Mouse (Mus musculus): ENCODE measurements around the gene Zfp335. TPM values are rescaled to one million over a fixed set of nuclear protein-coding genes. Genes with fewer than 3 reads are reported as not detected.
A peak's percentile ranks its signal among the peaks of the same experiment; 100 is the strongest.

The Zfp335 gene
- polyA plus RNA-seq, 1 experiment = 33.2 TPM

GRCm38 (mm10) chr2:164930706-164931581 is 19.4 kb upstream of the Zfp335 start:
- no peak for DNase-seq
- TF ChIP-seq CTCF (IDR thresholded peaks at IDR 0.05; ENCODE audit: insufficient read depth, low read length) (no peak), POLR2A (IDR thresholded peaks at IDR 0.05; ENCODE audit: borderline replicate concordance, extremely low read depth, low read depth, low read length) (no peak)
- WGBS = 46% methylated on average over 11 of the region's 11 CpGs
- Histone ChIP-seq H3K4me3 (replicated peaks; ENCODE audit: extremely low read depth, low read depth, low read length) (no peak overlapping the region), H3K4me1 (ENCODE audit: control insufficient read depth, insufficient read depth, low read length) (no peaks in the 10 kb centered on the region)

GRCm38 (mm10) chr2:164924100-164924857 is 12.7 kb upstream of the Zfp335 start:
- WGBS = 33% methylated on average over 11 of the region's 11 CpGs
- TF ChIP-seq POLR2A (IDR thresholded peaks at IDR 0.05; ENCODE audit: borderline replicate concordance, extremely low read depth, low read depth, low read length) = no peak
- peak; percentile 91 for TF ChIP-seq CTCF (IDR thresholded peaks at IDR 0.05; ENCODE audit: insufficient read depth, low read length)
- Histone ChIP-seq H3K4me3 (replicated peaks; ENCODE audit: extremely low read depth, low read depth, low read length) (no peak overlapping the region), H3K4me1 (ENCODE audit: control insufficient read depth, insufficient read depth, low read length) (no peaks in the 10 kb centered on the region)
- DNase-seq = peak; percentile 90

GRCm38 (mm10) chr2:164923291-164923690 is 11.7 kb upstream of the Zfp335 start:
- DNase-seq = no peak
- whole genome bisulfite sequencing = 71% methylated on average over 4 of the region's 4 CpGs
- TF ChIP-seq POLR2A (IDR thresholded peaks at IDR 0.05; ENCODE audit: borderline replicate concordance, extremely low read depth, low read depth, low read length) (no peak), CTCF (IDR thresholded peaks at IDR 0.05; ENCODE audit: insufficient read depth, low read length) (no peak)

GRCm38 (mm10) chr2:164921984-164922383 is 10.4 kb upstream of the Zfp335 start:
- DNase-seq = no peak
- TF ChIP-seq CTCF (IDR thresholded peaks at IDR 0.05; ENCODE audit: insufficient read depth, low read length) (no peak), POLR2A (IDR thresholded peaks at IDR 0.05; ENCODE audit: borderline replicate concordance, extremely low read depth, low read depth, low read length) (no peak)
- Histone ChIP-seq H3K4me1 (ENCODE audit: control insufficient read depth, insufficient read depth, low read length) (no peaks in the 10 kb centered on the region), H3K4me3 (replicated peaks; ENCODE audit: extremely low read depth, low read depth, low read length) (no peak overlapping the region)
- WGBS = 60% methylated on average over 7 of the region's 7 CpGs

More at GRCm38 (mm10) chr2:164923291-164923690, 11.7 kb upstream of the Zfp335 start:
- Histone ChIP-seq H3K4me1 (ENCODE audit: control insufficient read depth, insufficient read depth, low read length) (no peaks in the 10 kb centered on the region), H3K4me3 (replicated peaks; ENCODE audit: extremely low read depth, low read depth, low read length) (no peak overlapping the region)

GRCm38 (mm10) chr2:164918325-164918724 is 6.8 kb upstream of the Zfp335 start:
- 63% methylated on average over 5 of the region's 5 CpGs for WGBS
- TF ChIP-seq CTCF (IDR thresholded peaks at IDR 0.05; ENCODE audit: insufficient read depth, low read length) (peak; percentile 73), POLR2A (IDR thresholded peaks at IDR 0.05; ENCODE audit: borderline replicate concordance, extremely low read depth, low read depth, low read length) (no peak)
- DNase-seq = no peak

GRCm38 (mm10) chr2:164917371-164917770 is 5.8 kb upstream of the Zfp335 start:
- H3K4me1 ChIP-seq (ENCODE audit: control insufficient read depth, insufficient read depth, low read length) = peaks cover 6% of the 10 kb centered on the region; the same call in 1 of the 2 replicates
- 67% methylated on average over 10 of the region's 10 CpGs for WGBS
- no peak for DNase-seq
- no peak overlapping the region for H3K4me3 ChIP-seq (replicated peaks; ENCODE audit: extremely low read depth, low read depth, low read length)
- TF ChIP-seq POLR2A (IDR thresholded peaks at IDR 0.05; ENCODE audit: borderline replicate concordance, extremely low read depth, low read depth, low read length) (no peak), CTCF (IDR thresholded peaks at IDR 0.05; ENCODE audit: insufficient read depth, low read length) (no peak)

More at GRCm38 (mm10) chr2:164918325-164918724, 6.8 kb upstream of the Zfp335 start:
- Histone ChIP-seq H3K4me1 (ENCODE audit: control insufficient read depth, insufficient read depth, low read length) (peaks cover 4% of the 10 kb centered on the region; the same call in 1 of the 2 replicates), H3K4me3 (replicated peaks; ENCODE audit: extremely low read depth, low read depth, low read length) (no peak overlapping the region)

- TF ChIP-seq CTCF (IDR thresholded peaks at IDR 0.05; ENCODE audit: insufficient read depth, low read length) = no peak
- no peak for TF ChIP-seq POLR2A (IDR thresholded peaks at IDR 0.05; ENCODE audit: borderline replicate concordance, extremely low read depth, low read depth, low read length)
- DNase-seq = no peak
- 66% methylated on average over 5 of the region's 5 CpGs for WGBS
- peaks cover 9% of the 10 kb centered on the region for H3K4me1 ChIP-seq (ENCODE audit: control insufficient read depth, insufficient read depth, low read length)
- no peak overlapping the region for H3K4me3 ChIP-seq (replicated peaks; ENCODE audit: extremely low read depth, low read depth, low read length)
Observed at GRCm38 (mm10) chr2:164916820-164917219, 5.3 kb upstream of the Zfp335 start.

- WGBS = 57% methylated on average over 2 of the region's 2 CpGs
- H3K4me3 ChIP-seq (replicated peaks; ENCODE audit: extremely low read depth, low read depth, low read length) = no peak overlapping the region
- no peak for DNase-seq
- peaks cover 13% of the 10 kb centered on the region for H3K4me1 ChIP-seq (ENCODE audit: control insufficient read depth, insufficient read depth, low read length)
- TF ChIP-seq CTCF (IDR thresholded peaks at IDR 0.05; ENCODE audit: insufficient read depth, low read length) = no peak
- TF ChIP-seq POLR2A (IDR thresholded peaks at IDR 0.05; ENCODE audit: borderline replicate concordance, extremely low read depth, low read depth, low read length) = no peak
Observed at GRCm38 (mm10) chr2:164913428-164913786, 1.9 kb upstream of the Zfp335 start.

GRCm38 (mm10) chr2:164912749-164913427 is 1.3 kb upstream of the Zfp335 start:
- 70% methylated on average over 8 of the region's 9 CpGs for WGBS
- Histone ChIP-seq H3K4me3 (replicated peaks; ENCODE audit: extremely low read depth, low read depth, low read length) (no peak overlapping the region), H3K4me1 (ENCODE audit: control insufficient read depth, insufficient read depth, low read length) (peaks cover 13% of the 10 kb centered on the region)
- TF ChIP-seq POLR2A (IDR thresholded peaks at IDR 0.05; ENCODE audit: borderline replicate concordance, extremely low read depth, low read depth, low read length) (no peak), CTCF (IDR thresholded peaks at IDR 0.05; ENCODE audit: insufficient read depth, low read length) (no peak)
- no peak for DNase-seq
